Mouse (Mus musculus) adrenal gland, postnatal 25 days (tissue): Measurements from ENCODE around the gene Cep170b. TPM values are rescaled to one million over a fixed set of nuclear protein-coding genes. Genes with fewer than 3 reads are reported as not detected.

ENCODE experiments used
- DNase-seq: peaks from one replicate; pipeline ENCODE4 v3.0.0; 2021; ENCODE audit warnings: mixed read lengths
- total RNA-seq: library from RNA; stranded (reverse); gene quantifications from 2 replicates; pipeline ENCODE4 v1.2.3, GENCODE M21; 2021

Gene Cep170b
- total RNA-seq, 1 experiment from 2014 or later = 42.4 TPM

GRCm38 (mm10) chr12:112702374-112703320 lies 17.6 kb upstream of the Cep170b start:
- no peak for DNase-seq

- DNase-seq = peak; percentile 90
Observed at GRCm38 (mm10) chr12:112706704-112707572, 13.3 kb upstream of the Cep170b start.

- DNase-seq = no peak
Observed at GRCm38 (mm10) chr12:112707573-112707869, 12.7 kb upstream of the Cep170b start.

GRCm38 (mm10) chr12:112713984-112714383 lies 6.3 kb upstream of the Cep170b start:
- DNase-seq = no peak

- peak; percentile 57 for DNase-seq
Observed at GRCm38 (mm10) chr12:112717140-112717539, 3.1 kb upstream of the Cep170b start.

- no peak for DNase-seq
Observed at GRCm38 (mm10) chr12:112718995-112719394, 1.3 kb upstream of the Cep170b start.

GRCm38 (mm10) chr12:112720890-112721423 lies 702 bp downstream of the Cep170b start:
- DNase-seq = peak; percentile 35

GRCm38 (mm10) chr12:112721424-112722239 lies 1.4 kb downstream of the Cep170b start:
- DNase-seq = peak; percentile 75

- DNase-seq = peak; percentile 78
Observed at GRCm38 (mm10) chr12:112722240-112723027, 2.2 kb downstream of the Cep170b start.

GRCm38 (mm10) chr12:112723028-112723330 lies 2.7 kb downstream of the Cep170b start:
- DNase-seq = no peak

- no peak for DNase-seq
Observed at GRCm38 (mm10) chr12:112723445-112723844, 3.2 kb downstream of the Cep170b start.

- peak; percentile 65 for DNase-seq
Observed at GRCm38 (mm10) chr12:112724077-112724805, 4.0 kb downstream of the Cep170b start.

- DNase-seq = no peak
Observed at GRCm38 (mm10) chr12:112727801-112728200, 7.5 kb downstream of the Cep170b start.

GRCm38 (mm10) chr12:112730808-112731207 lies 10.6 kb downstream of the Cep170b start:
- DNase-seq = no peak

GRCm38 (mm10) chr12:112732591-112732990 lies 12.3 kb downstream of the Cep170b start:
- no peak for DNase-seq

- peak; percentile 0 for DNase-seq
Observed at GRCm38 (mm10) chr12:112734108-112734820, 14.0 kb downstream of the Cep170b start.

GRCm38 (mm10) chr12:112734881-112735655 lies 14.8 kb downstream of the Cep170b start:
- DNase-seq = peak; percentile 6

- peak; percentile 3 for DNase-seq
Observed at GRCm38 (mm10) chr12:112735896-112736635, 15.8 kb downstream of the Cep170b start.
